Mouse (Mus musculus): ENCODE measurements around the gene Dqx1.

Dqx1 gene

DNA sequence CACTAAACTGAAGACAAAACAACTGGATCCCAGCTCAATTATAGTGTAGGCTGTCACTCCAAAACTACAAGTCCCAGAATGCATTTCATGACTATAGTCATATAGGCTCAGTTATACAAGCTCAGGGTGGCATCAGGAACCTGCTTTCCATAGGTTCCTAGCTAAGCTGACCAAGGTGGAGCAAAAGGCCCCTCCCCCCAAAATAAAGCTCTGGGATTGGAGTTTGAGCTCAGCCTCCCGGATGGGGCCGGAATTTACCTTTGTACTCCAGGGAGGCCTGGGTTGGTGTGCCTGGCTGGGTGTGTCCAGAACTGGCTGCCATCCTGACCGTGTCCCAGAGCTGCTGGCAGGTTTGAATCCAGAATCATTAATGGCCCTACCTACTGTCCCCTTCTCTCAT, at the start of gene Dqx1:
Dqx1 (plus strand) TSS at position 55 of the 400 bp plus-strand sequence.
- DNase-seq = peak in 1 of 2 experiments; percentile 30

DNA sequence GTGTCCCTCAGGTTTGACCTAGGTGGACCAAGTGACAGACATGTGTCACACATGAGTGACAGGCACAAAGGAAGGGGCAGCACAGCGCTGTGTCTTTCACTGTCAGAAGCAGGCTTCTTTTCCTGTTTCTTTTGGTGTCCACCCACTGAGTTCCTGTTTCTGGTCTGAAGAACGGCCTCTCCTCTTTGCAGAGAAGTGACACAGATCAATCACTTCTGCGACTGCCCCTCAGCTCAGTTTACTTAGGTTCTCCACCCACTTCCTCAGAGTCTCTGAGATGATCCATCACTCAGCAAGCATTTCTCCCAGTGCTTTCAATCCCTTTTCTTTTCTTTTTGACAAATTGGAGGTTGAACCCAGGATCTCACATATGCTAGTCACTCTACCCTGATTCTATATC, 49.0 kb upstream of the Dqx1 start:
- DNase-seq = no peak

DNA sequence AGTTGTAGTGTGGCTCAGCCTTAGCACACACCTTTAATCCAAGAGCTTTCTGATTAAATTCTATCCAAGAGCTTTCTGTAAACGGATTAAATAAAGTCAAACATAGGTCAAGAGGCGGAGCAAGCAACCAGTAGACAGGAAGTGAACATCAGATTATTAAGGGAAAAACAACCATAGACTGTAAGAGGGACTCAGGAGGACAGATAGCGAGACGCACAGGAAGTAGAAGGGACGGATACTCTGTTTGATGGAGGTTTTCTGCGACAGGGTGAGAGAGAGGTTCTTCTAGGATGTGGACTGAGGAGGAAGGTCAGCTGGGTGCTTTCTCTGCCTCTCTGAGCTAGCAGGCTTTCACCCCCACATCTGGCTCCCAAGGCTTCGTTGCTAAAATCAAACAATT, 47.6 kb upstream of the Dqx1 start:
- DNase-seq = no peak

GRCm38 (mm10) chr6:83011255-83011654, 46.4 kb upstream of the Dqx1 start:
- no peak for DNase-seq

GRCm38 (mm10) chr6:83011756-83012155, 45.9 kb upstream of the Dqx1 start:
- no peak for DNase-seq

DNA sequence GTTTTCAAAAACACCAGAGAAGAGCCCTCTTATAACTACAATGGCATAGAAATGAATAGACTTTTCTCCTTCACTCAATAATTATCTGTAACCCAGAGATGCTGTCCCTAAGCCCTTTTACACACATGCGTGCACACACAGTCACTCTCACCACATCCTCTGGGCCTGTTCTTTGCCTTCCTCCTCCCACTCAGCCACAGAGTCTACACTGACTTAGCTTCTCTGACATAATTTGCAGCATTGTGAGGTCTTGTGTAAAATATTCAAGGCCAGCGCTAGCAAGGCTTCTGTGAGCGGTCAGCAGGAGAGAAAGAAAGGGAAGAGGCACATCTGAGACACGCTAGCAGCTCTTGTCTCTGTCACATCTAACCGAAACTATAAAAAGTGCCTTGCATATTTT, 44.2 kb upstream of the Dqx1 start:
- no peak for DNase-seq

- DNase-seq = no peak
Observed at GRCm38 (mm10) chr6:83014482-83015466, 42.9 kb upstream of the Dqx1 start.

- no peak for DNase-seq
Observed at GRCm38 (mm10) chr6:83015749-83016148, 41.9 kb upstream of the Dqx1 start.

DNA sequence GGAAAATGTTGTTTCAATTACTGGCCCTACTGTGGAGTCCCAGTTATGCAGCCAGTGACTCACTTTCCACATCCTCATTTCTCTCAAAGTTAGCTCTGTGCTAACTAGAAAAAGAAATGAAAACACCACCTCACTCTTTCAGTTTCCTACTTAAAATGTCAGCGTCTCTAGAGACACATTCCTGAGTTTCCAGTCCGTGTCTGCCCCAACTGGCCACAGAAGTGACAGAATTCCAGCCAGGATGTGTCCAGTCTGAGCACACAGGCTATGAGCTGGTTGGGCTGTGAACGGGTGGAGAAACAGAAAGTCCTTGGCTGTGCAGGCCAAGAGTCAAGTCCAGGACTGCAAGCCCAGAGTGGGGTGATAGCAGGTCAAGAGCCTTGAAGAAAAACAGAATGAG, 40.5 kb upstream of the Dqx1 start:
- no peak for DNase-seq

GRCm38 (mm10) chr6:83019044-83019443, 38.6 kb upstream of the Dqx1 start:
- DNase-seq = no peak

DNA sequence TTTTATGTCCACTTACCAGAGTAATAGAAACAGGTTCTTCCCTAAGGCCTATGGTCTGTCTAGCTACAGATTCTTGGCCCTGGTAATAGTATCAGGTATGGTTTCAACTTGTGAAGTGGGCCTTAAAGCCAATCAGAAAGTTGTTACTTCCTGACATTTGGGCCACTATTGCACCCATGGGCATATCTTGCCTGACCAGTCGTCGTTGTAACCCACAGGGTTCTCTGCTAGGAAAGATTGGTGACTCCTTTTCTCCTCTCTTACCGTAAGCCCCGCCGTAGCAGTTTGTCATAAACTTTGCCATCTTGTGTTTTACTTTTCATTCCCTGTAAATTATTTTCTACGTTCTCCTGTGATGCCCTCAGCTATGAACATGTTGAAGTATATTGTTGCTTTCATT, 37.5 kb upstream of the Dqx1 start:
- no peak for DNase-seq

- DNase-seq = no peak
Observed at GRCm38 (mm10) chr6:83020836-83021593, 36.6 kb upstream of the Dqx1 start.

GRCm38 (mm10) chr6:83023008-83023407, 34.6 kb upstream of the Dqx1 start:
- no peak for DNase-seq

DNA sequence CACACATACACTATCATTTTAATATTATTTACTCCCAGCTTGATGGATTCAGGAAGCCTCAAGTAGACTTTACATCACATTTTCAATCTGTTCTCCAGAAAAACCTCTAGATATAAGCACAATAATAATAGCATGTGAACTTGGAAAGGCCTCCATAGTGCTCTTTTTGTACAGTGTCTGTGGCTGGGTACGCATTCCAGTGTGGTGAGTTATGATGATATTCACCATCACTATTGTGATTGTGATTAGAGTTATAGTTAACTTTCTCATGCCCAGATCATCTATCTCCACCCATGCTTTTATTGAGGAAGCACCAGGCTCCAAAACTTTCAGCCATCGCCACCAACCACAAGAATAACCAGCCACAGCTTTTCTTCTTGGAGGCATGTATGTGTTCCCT, 33.9 kb upstream of the Dqx1 start:
- no peak for DNase-seq

- DNase-seq = no peak
Observed at GRCm38 (mm10) chr6:83024421-83024820, 33.2 kb upstream of the Dqx1 start.

- no peak for DNase-seq
Observed at GRCm38 (mm10) chr6:83025221-83025620, 32.4 kb upstream of the Dqx1 start.

- DNase-seq = no peak
Observed at GRCm38 (mm10) chr6:83027293-83027692, 30.4 kb upstream of the Dqx1 start.

DNA sequence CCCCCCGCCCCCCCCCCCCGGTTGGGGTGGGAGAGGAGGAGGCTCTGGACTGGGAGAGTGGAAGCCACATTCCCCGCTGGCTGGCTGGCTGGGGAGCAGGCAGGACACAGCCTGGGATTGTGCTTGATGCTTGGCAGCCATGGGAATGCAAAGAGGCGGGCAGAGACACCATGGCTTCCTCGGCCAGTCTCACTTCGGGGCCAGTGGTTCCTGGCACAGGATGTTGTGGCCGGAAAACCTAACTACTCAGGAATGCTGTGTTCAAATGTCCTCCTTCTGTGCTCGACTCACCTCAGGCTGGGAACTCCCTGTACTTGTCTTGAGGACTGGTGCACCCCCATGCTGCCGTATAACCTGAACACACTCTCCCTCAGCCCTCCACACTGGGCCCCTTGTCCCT, 29.9 kb upstream of the Dqx1 start:
- no peak for DNase-seq

- DNase-seq = no peak
Observed at GRCm38 (mm10) chr6:83029777-83030176, 27.9 kb upstream of the Dqx1 start.

DNA sequence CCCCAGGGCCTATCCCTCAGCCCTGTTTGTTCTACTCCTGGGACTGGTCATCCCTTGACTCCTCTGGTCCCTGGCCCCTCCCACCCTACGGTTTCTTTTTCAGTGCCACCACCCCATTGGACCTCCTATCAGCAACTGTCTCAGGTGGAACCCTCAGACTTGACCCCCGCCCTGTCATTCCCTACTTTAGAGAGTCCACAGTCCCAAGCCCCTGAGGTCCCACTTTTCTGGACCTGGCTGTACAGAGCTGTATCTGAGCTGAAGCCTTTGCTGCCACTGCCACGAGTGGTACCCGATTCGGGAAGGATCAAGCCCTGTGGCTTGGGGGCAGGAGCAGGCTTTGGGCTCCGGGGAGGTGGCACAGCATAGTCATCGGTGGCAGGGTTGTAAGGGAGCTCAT, 26.5 kb upstream of the Dqx1 start:
- DNase-seq = no peak

- no peak for DNase-seq
Observed at GRCm38 (mm10) chr6:83031921-83032590, 25.6 kb upstream of the Dqx1 start.

- peak; percentile 35 to 46 for DNase-seq
Observed at GRCm38 (mm10) chr6:83032769-83033191, 24.9 kb upstream of the Dqx1 start.

All from cerebellum, postnatal 10 days (tissue).